Mouse (Mus musculus) embryo, embryonic 9.5 days (tissue): ENCODE measurements at regions not wholly inside any gene's neighbourhood (a gene's known extent, or its start where the extent isn't known, plus 50 kb on each side); places are given as distances from the start of the nearest gene placed in this dataset.

Experiments
- DNase-seq: peaks from one replicate; pipeline ENCODE4 v3.0.0-alpha.2; 2017; ENCODE audit errors: extremely low spot score

DNA sequence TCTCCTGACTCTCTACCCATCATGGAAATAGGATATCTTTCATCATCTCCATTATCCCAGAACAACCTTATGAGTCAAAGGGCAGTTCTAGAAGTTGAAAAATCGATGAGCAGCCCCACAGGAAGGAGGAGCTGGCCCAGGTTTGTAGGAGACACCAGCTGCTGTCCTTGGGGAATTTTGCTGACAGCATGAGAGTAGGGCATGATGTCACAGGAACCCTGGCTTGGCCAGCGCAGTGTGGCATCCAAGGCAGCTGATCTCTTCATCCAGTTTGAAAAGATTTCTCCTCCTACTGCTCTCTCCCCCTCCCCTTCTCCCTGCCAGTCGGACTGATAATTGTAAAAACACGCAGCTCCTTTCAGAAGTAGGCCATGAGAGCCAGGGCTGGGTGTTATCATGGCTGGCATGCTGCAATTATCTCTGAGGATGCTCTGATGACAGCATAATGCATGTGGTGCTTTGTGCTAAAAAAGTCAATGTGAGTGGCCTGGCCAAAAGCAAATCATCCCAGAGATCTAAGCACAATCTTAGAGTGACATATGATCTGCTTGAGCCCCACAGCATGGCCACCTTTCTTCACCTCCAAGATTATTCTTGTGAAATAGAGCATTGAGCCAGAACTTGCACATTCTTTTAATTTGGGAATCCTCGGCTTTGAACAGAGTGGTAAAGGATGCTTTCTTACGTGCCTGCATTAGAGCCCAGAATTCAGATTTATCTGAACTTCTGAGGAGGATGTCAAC, 54.2 kb downstream of the Gjd2 start:
- DNase-seq: no peak

DNA sequence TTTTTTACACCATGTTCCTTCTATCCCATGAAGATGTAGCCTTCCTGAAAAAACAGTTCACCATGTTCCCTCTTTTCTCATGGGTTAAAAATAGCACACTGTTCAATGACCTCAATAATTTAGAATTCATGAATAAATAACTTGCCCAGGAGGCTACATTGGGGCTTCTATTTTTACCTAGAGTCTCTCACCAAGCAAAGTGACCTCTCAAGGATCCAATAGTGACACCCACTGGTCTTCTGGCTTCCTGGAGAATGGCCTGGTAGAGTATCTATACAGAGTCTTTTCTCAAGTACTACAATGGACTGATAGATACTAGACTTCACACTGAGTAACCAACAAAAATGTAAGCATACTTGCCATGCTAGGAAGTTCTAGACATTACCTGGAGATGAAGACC, 60.9 kb downstream of the Gjd2 start:
- no peak for DNase-seq

DNA sequence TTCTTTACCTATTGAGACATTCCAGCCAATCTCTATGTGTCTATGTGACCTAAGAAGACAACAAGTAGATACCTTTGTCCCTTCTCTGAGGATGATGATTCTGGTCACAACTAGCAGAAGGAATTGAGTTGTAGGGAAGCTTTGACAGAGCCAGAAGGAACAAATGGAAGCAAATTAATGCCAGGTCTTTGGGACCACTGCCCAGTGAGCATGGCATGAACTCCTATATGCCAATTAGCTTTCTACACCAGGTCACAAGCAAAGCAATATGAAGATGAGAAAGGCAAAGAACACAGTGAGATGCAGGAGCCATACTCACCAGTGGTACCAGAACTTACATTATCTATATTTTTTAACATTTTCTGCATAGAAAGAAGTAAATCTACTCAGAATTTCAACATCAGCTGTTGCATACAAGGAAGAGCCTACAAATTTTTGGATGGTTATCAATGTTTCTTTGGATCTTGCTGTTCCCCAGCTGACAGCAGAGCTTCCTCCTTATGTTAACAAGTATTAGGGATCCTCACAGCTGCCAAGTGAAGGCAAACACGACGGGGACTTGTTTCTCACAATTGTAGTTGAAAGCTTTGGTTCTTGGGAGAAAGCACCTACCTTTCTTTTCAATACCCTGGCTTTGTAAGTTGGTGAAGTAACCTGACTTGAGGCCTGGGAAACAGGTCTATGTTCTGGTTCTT, 64.0 kb downstream of the Gjd2 start:
- no peak for DNase-seq

DNA sequence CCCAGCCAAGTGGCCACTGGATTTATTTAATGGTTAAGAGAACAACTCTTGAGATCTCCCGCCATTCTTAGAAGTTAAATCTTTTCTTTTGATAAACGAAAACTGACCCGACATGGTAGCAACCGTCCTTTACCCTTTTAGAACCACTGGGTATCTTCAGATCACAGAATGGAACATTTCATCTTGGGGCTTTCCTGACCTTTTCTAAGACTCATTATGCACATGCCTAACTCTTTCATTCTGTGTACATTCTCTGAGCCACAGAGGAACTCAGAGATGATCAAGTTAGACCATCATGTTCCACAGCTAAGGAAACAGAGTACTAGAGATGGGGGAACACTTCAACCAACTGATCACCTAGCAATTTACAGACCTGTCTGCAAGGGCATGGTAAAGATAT, 81.7 kb downstream of the Gjd2 start:
- no peak for DNase-seq

DNA sequence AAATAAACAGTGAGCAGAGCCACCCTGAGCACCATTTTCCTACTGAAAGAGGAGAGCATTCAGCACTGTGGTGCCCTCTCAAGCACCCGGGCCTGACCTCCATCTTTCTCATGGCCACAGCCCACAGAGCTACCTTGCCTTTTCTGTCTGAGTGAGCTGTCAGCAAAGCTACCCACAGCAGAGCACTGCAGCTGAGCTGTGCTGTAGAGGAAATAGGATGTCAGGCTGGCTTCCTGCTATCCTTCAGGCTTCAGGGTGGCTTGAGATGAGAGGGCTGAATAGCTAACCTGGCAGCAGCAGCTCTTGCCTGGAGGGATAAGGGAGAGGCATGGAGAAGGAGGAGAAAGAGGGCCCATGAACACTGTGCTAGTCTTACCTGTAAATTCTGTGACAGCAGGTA, 82.5 kb downstream of the Gjd2 start:
- DNase-seq: no peak

DNA sequence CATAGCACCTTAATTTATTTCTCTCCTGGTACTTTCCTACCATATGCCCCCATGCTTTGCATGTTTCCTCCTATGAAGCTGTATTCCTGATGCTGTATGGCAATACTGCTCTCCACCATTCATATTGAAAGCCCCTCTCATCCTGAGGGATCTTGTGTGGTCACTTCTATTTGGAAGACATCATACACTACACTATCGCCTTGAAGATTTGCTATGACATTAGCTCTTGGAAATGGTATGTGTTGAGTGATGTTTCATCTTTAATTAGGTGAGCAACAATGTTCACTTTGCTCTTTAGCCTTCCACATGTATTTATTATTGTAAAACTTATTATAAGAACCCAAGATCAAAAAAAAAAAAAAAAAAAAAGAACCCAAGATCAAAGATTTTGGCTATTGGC, 81.2 kb upstream of the Arhgap11a start:
- no peak for DNase-seq

DNA sequence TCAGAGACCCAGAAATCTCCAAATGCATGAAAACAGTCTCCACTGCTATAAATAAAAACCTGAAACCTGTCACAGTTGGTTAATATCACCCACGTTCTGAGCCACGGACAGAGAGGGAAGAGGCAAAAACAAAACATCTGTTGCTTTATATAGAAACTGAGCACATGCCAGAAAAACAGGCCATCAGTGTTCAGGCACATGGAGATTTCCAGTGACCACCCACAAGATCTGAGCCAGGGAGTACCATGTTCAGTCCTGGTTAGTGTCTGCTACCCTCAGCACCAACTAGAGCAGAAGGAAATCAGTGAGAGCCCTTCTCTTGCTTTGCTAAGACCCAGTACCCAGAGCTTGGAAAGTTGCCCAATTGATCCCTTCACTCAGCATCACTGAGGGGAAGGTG, 75.7 kb upstream of the Arhgap11a start:
- DNase-seq: no peak

DNA sequence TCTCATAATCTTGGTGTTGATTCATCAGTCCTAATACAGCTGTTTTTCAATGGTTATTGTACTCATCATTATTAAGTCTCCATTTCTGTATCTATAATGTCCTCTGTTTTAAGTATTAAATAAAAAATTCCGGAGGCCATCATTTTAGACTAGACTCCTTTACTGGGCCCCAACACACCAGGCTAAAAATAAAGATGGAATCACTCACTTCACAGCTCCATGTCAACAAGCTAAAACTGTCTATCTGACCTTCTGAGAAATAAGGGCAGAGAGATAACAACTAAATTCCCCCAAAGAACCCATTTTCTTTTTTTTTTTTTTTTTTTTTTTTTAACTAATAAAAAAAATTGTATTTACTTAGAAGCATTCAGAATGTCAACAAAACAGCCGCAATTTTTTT, 70.5 kb upstream of the Arhgap11a start:
- DNase-seq: no peak

DNA sequence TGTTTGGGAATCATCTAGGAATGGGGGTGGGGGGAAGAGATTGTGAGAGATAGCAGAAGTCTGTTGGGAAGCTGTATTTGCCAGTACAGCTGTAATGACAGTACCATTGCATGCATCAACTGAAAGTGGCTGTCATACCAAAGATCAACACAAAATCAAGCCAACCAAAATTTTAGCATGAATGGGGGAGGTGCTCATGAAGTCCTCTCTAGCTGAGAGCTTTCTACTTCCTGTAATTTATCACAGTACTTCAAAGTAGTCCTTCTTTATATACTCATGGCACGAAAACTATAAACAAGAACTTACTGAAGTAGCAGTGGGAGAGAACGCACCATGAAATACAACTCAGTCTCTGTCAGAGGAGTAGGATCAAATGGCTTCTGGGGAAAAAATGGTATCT, 65.8 kb upstream of the Arhgap11a start:
- no peak for DNase-seq

DNA sequence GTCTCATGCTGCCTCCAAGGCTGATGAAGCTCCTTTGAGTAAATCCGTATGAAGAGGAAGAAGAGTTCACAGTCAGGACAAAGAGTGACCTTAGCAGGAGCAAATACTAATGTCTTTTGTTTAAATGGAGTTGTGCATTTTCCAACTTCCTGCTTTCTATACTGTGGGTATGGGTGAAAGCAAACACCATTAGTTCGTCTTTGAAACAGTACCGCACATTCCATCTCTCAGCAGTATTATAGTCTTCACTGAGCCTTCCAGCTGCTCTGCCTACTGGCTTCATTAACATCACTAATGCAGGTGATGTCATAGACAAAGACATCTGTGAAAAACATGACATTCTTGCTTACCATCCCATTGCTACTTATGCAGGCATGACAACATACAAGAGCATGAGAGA, 62.7 kb upstream of the Arhgap11a start:
- no peak for DNase-seq

DNA sequence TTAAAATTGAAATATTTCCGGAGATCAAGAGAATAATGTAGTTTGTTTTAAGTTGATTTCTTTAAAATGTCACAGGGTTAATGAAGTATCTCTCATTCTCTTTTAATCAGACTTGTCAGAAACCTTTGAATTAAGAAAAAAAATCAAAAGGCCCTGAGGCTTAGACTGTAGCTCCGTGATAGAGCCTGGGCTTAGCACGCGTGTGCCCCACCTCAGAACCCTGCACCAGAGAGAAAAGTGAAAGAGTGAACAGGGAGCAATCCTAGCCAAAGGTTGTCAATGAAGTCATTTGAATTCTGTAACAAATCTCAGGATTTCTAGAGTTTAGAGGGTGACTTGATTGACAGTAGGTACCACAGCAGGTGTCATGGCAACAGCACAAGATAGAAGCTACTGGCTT, 61.0 kb upstream of the Arhgap11a start:
- DNase-seq: no peak

DNA sequence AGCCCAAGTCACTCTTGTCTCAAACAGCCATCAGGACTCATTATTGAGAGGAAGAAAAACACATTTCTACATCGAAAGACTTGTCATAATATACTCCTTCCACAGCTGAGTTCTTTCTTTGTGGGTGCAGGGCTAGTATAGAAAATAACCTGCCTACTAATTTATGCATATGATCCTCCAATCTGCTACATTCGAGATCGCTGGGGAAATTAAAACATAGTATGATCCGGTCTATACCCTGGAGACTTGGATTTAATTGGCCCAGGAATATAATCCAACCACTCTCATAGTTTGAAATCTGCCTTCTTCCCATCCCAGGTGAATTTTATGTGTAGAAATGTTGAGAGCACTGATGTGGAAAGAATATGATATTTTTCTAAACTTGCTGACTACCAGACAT, 60.2 kb upstream of the Arhgap11a start:
- DNase-seq: no peak

DNA sequence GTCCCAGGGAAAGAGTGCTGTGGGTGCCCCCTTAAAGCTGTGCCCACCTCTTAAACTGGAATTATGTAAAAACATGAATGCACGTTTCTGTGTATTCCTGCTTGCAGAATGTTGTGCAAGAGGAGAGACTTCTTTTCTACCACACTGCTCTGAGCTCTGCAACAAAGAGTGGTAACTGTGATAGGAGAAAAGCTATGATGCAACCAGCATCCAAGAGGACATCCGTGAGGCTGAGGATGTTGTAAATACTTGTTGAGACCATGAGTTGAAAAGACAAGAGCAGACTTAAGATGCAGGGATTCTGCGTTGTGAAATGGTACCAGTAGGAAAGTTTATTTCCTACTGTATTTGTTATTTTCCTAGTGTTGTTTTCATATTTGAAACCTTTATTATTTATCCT, 56.0 kb upstream of the Arhgap11a start:
- no peak for DNase-seq

DNA sequence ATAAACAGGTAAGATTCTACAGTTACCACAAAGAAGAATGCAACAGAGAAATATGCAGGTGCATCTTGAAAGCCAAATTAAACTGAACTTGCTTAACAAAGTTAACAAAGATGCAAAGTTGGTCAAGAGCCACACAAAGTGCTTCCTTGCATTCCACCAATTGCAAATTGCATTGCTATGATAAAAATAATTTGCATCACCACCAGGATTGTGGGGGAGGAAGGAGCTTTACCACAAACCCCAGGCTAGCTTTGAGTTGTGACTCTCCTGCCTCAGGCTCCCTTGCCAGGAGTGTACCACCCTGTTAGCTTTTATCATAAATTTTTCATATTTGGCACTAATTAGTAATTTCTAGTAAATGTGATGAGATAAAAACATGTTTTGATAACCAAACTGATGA, 55.4 kb upstream of the Arhgap11a start:
- DNase-seq: no peak

DNA sequence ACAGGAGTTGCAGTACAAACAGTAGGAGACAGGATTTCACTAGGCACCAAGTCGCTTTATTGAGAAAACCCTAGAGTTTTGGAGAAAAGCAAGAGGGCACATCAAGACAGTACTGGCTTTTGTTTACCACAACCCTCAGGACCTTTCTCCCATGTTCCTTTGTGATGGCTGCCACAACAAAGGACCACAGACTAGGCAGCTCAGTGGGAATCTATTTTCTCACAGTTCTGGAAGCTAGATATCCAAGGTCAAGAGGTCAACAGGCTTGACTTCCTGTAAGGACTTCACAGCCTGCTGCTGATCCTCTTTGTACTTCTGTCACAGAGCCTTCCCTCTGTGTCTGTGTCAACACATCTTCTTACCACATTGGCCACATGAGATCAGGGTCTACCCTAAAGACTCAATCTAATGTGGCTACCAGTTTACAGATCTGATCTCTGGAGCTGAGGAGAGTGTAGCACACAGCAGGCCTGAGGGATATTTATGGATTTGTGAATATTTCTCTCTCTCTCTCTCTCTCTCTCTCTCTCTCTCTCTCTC, 54.6 kb upstream of the Arhgap11a start:
- DNase-seq: peak; percentile 42

DNA sequence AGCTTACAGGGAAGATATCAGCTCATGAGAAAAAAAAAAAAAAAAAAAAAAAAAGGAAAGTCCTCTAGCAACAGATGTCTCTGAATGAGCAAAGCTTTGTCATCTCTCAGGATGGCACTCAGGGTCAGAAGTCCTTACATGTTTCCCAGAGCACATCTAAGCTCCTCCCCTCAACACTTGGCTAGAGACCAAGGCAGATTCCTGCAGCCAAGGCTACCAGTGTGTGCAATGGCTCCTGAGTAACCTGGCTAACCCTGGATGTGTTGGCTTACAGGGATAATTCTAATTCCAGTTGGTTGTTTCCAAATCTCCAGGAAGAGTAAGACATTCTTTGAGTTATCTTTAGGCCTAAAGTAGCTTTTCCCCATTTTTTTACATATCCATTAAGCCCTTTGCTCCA, 53.9 kb upstream of the Arhgap11a start:
- no peak for DNase-seq

DNA sequence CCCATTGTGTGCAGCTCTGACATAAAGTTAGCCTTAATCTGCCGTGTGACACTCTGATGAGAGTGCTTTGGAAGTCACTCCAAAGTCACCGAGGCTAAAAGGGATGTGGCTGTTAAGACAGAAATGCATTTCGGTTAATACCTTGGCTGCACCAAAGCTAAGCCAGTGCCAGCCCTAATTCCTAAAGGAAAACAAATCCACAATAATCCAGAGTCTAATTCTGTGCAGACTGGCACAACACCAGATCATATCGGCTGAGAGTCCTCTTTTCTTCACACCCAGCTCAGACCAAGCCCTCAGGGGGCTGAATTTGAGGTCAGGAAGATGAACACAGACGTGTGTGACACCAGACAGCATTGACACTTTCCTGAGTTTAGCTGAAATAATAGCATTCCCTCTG, 52.0 kb upstream of the Arhgap11a start:
- DNase-seq: no peak

DNA sequence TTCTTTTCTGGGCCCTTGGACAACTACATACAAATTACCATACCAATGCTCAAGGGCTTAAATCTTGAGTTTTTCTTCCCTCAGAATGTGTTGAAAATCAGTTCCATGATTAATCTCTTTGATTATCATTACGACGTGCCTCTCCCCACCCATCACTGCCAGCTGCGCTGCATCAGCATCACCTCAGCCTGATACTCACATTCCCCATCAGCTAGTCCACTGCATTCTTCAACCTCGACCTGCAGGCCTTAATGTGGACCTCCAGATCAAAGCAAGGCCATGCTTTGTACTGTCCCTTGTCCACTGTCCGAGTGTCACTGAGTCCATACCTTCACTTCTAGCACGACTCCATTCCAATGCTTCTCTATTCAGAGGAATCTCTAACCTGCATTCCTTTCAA, 50.3 kb upstream of the Arhgap11a start:
- no peak for DNase-seq
